ENCODE assay signal across 24 mouse cellular contexts in genomic region chr13:94265291-94265690, GRCm38 (mm10). TPM values are rescaled to one million over a fixed set of nuclear protein-coding genes. Genes with fewer than 3 reads are reported as not detected.
DNase-seq lines count a peak whose midpoint lies in the region; TF ChIP-seq lines count a peak whose summit lies in the region.
"Had no signal": no experiment of that assay in that cellular context is flagged by ENCODE, and none has a peak within 500 bp of the region (broad histone marks: within the 10 kb centered on the region; RNA-seq: fewer than 3 reads in every experiment).

No protein-coding gene starts in this region.

- no peaks in the 10 kb centered on the region for H3K27me3 ChIP-seq in ES-Bruce4 (ENCODE audit: control insufficient read depth, insufficient read depth, low read length, poor library complexity, severe bottlenecking)
- H3K27me3 ChIP-seq: CH12.LX; embryonic facial prominence, embryonic 13.5 days; embryonic facial prominence, embryonic 15.5 days; forebrain, embryonic 12.5 days had no signal

- intact Hi-C loops in left cerebral cortex, postnatal 14 days (cut with DNase I) = no loop called here

- H3K36me3 ChIP-seq in ES-Bruce4 (ENCODE audit: control insufficient read depth, insufficient read depth, low read length, poor library complexity, severe bottlenecking) (no peaks in the 10 kb centered on the region), ES-E14 (ENCODE audit: control insufficient read depth, insufficient read depth, low read length, poor library complexity, severe bottlenecking) (no peaks in the 10 kb centered on the region)
- H3K36me3 ChIP-seq: embryonic facial prominence, embryonic 13.5 days; embryonic facial prominence, embryonic 15.5 days; forebrain, embryonic 10.5 days; forebrain, embryonic 12.5 days had no signal

- no peak for TF ChIP-seq EP300 in ES-Bruce4 (IDR thresholded peaks at IDR 0.05; ENCODE audit: insufficient read depth, low read depth, low read length)

- peaks cover 2% of the 10 kb centered on the region for H3K4me1 ChIP-seq in ES-Bruce4 (ENCODE audit: control insufficient read depth, insufficient read depth, low read length)
- H3K4me1 ChIP-seq in ES-E14 (ENCODE audit: control insufficient read depth in 2 of 2, insufficient read depth in 2 of 2, low read length in 2 of 2, poor library complexity in 1 of 2) = peaks cover 0 to 12% of the 10 kb centered on the region in 2 experiments; a peak in 3 of 4 replicates
- H3K4me1 ChIP-seq: forebrain, embryonic 10.5 days; forebrain, embryonic 12.5 days had no signal

- no peak for DNase-seq in ES-E14 (ENCODE audit: low read depth, low spot score)
- peak; percentile 58 for DNase-seq in ZHBTc4 (ENCODE audit: low read depth, low spot score)
- DNase-seq in left cerebral cortex, postnatal 14 days (ENCODE audit: low spot score in 2 of 2) = no peak
- no peak for DNase-seq in layer of hippocampus, postnatal 36 days
- DNase-seq: adrenal gland, adult 2 months; adrenal gland, postnatal 10 days; adrenal gland, postnatal 25 days; B cell, adult 2 months; cerebellum, adult 11 months; cerebellum, adult 18-20 months; cerebellum, adult 8-10 months; cerebellum, adult 9-11 months; cerebellum, postnatal 14 days; cerebellum, postnatal 36 days; embryo, embryonic 11 days; forebrain, postnatal 0 days had no signal

- no peak for TF ChIP-seq CTCF in ES-Bruce4 (IDR thresholded peaks at IDR 0.05; ENCODE audit: low read depth, low read length)

- H3K9me3 ChIP-seq in ES-Bruce4 (replicated peaks; ENCODE audit: control insufficient read depth, insufficient read depth, low read length, poor library complexity, severe bottlenecking) = no peaks in the 10 kb centered on the region
- H3K9me3 ChIP-seq in ES-E14 (ENCODE audit: control insufficient read depth, insufficient read depth, low read depth, low read length) = no peaks in the 10 kb centered on the region
- H3K9me3 ChIP-seq: embryonic facial prominence, embryonic 13.5 days; embryonic facial prominence, embryonic 15.5 days; forebrain, embryonic 10.5 days; forebrain, embryonic 12.5 days had no signal

- no peak overlapping the region for H3K9ac ChIP-seq in ES-Bruce4 (ENCODE audit: low read depth, poor library complexity, severe bottlenecking)
- no peak overlapping the region for H3K9ac ChIP-seq in ES-E14 (ENCODE audit: insufficient read depth, low read depth, low read length, poor library complexity, severe bottlenecking)
- H3K9ac ChIP-seq: embryonic facial prominence, embryonic 13.5 days; embryonic facial prominence, embryonic 15.5 days; forebrain, embryonic 12.5 days; forebrain, postnatal 0 days had no signal

- peak overlapping the region; percentile 81 for H3K27ac ChIP-seq in ES-Bruce4 (ENCODE audit: insufficient read depth, low read length)
- H3K27ac ChIP-seq in ES-E14 (ENCODE audit: insufficient read depth, low read depth, low read length, poor library complexity, severe bottlenecking) = peak overlapping the region; percentile 18; the same call in 1 of the 2 replicates
- H3K27ac ChIP-seq: embryonic facial prominence, embryonic 13.5 days; embryonic facial prominence, embryonic 15.5 days; forebrain, embryonic 10.5 days; forebrain, embryonic 12.5 days had no signal

- H3K4me3 ChIP-seq in ES-Bruce4 (ENCODE audit: low read depth, low read length) (no peak overlapping the region), ES-E14 (ENCODE audit: insufficient read depth in 1 of 2, low read depth in 1 of 2, low read length in 2 of 2, poor library complexity in 1 of 2, severe bottlenecking in 1 of 2) (no peak overlapping the region)
- H3K4me3 ChIP-seq: embryonic facial prominence, embryonic 13.5 days; embryonic facial prominence, embryonic 15.5 days; erythroblast, embryonic 14.5 days; forebrain, embryonic 10.5 days; forebrain, embryonic 12.5 days had no signal

- no peak for TF ChIP-seq POLR2A in ES-Bruce4 (IDR thresholded peaks at IDR 0.05; ENCODE audit: insufficient read depth, low read length)

- in situ Hi-C loops in ES-E14 (cut with MboI; ENCODE audit: low sequenced_read_pairs in 2 of 2, unreplicated experiment in 2 of 2) = no loop called here

TF ChIP-seq in ES-E14, 5 proteins besides CTCF, POLR2A, EP300 and RAD21:
- TF ChIP-seq CHD2 (IDR thresholded peaks at IDR 0.05; ENCODE audit: low read depth, low read length) (no peak), ZNF384 (IDR thresholded peaks at IDR 0.05; ENCODE audit: low read depth, low read length) (0 out of 2 replicates have a peak, but pooled peaks have one; percentile 21)
TF ChIP-seq in ES-E14: peak in this region for 1.

RNA-seq across cellular contexts. Expression of gene Scamp1, which starts 20.4 kb away (rescaled TPM):
- polyA plus RNA-seq in ES-Bruce4 (2011; ENCODE audit: insufficient read depth, insufficient read length, low read depth, missing spikeins) = 43.5 and 47.7 TPM in 2 replicates
- 15.5 and 21.0 TPM in 2 replicates for total RNA-seq in ES-E14 (2012; rRNA removed)
- total RNA-seq in left cerebral cortex, postnatal 14 days (2021) = 100 to 1,000 TPM; 162 to 187 TPM
- 100 to 1,000 TPM; 170 to 173 TPM for total RNA-seq in layer of hippocampus, postnatal 36 days (2021)
- total RNA-seq: CH12.LX, MEL had no signal
